In genomic region chr4:140982808-140983207, GRCm38 (mm10) we compare ENCODE assay signal across 11 mouse cellular contexts. TPM values are rescaled to one million over a fixed set of nuclear protein-coding genes. Genes with fewer than 3 reads are reported as not detected.
A peak's percentile ranks its signal among the peaks of the same experiment; 100 is the strongest.
DNase-seq lines count a peak whose midpoint lies in the region; ATAC-seq and TF ChIP-seq lines count a peak whose summit lies in the region.
"Had no signal": no experiment of that assay in that cellular context is flagged by ENCODE, and none has a peak within 500 bp of the region (broad histone marks: within the 10 kb centered on the region; RNA-seq: fewer than 3 reads in every experiment).

No protein-coding gene starts in this region.

- no peak overlapping the region for H3K4me3 ChIP-seq in forebrain, embryonic 10.5 days
- H3K4me3 ChIP-seq in forebrain, embryonic 11.5 days (ENCODE audit: low read depth, low read length): no peak overlapping the region
- no peak overlapping the region for H3K4me3 ChIP-seq in lung, embryonic 14.5 days (ENCODE audit: low read depth, low read length)
- no peak overlapping the region for H3K4me3 ChIP-seq in embryonic facial prominence, embryonic 13.5 days
- H3K4me3 ChIP-seq in liver, embryonic 15.5 days (replicated peaks): no peak overlapping the region
- H3K4me3 ChIP-seq: left cerebral cortex, adult 2 months; myocyte had no signal

- peaks cover 9% of the 10 kb centered on the region; the same call in 1 of the 2 replicates for H3K9me3 ChIP-seq in forebrain, embryonic 10.5 days
- no peaks in the 10 kb centered on the region; the same call in 1 of the 2 replicates for H3K9me3 ChIP-seq in forebrain, embryonic 11.5 days (ENCODE audit: control insufficient read depth, low read length)
- H3K9me3 ChIP-seq in lung, embryonic 14.5 days (ENCODE audit: low read depth, low read length): no peaks in the 10 kb centered on the region
- no peaks in the 10 kb centered on the region for H3K9me3 ChIP-seq in embryonic facial prominence, embryonic 13.5 days
- H3K9me3 ChIP-seq in liver, embryonic 15.5 days (replicated peaks): no peaks in the 10 kb centered on the region

- no peak for DNase-seq in forebrain, embryonic 10.5 days (ENCODE audit: extremely low spot score, low spot score)
- no peak for DNase-seq in forebrain, embryonic 11.5 days (ENCODE audit: low spot score)
- DNase-seq in lung, embryonic 14.5 days: peak; percentile 34
- no peak for DNase-seq in lung, postnatal 10 days
- no peak for DNase-seq in frontal cortex, postnatal 36 days (ENCODE audit: low spot score in 2 of 2)
- no peak for DNase-seq in embryo, embryonic 11 days
- DNase-seq: right cerebral cortex, postnatal 4 days had no signal

- no peak for ATAC-seq in forebrain, embryonic 11.5 days (replicated peaks; ENCODE audit: low FRiP score)
- ATAC-seq in lung, embryonic 14.5 days (ENCODE audit: insufficient read depth): no peak
- ATAC-seq in embryonic facial prominence, embryonic 13.5 days (ENCODE audit: insufficient number of reproducible peaks, insufficient read depth, low FRiP score, low TSS enrichment, low read depth): no peak
- ATAC-seq in liver, embryonic 15.5 days (ENCODE audit: insufficient read depth): no peak

- no peak overlapping the region for H3K9ac ChIP-seq in forebrain, embryonic 11.5 days (ENCODE audit: low read length)
- H3K9ac ChIP-seq in lung, embryonic 14.5 days: no peak overlapping the region
- 0 out of 2 replicates have a peak overlapping the region, but pooled peaks have one; percentile 49 for H3K9ac ChIP-seq in embryonic facial prominence, embryonic 13.5 days
- H3K9ac ChIP-seq in liver, embryonic 15.5 days: no peak overlapping the region

- peak overlapping the region; percentile 67; the same call in 1 of the 2 replicates for H3K27ac ChIP-seq in forebrain, embryonic 10.5 days
- H3K27ac ChIP-seq in forebrain, embryonic 11.5 days (ENCODE audit: low read depth, low read length): no peak overlapping the region
- H3K27ac ChIP-seq in lung, embryonic 14.5 days (ENCODE audit: low read depth): peak overlapping the region; percentile 44; the same call in 1 of the 2 replicates
- peak overlapping the region; percentile 81 for H3K27ac ChIP-seq in embryonic facial prominence, embryonic 13.5 days
- peak overlapping the region; percentile 64 for H3K27ac ChIP-seq in liver, embryonic 15.5 days (replicated peaks)

- TF ChIP-seq CTCF in lung, embryonic 14.5 days (IDR thresholded peaks at IDR 0.05; ENCODE audit: low read depth): no peak

- no peaks in the 10 kb centered on the region for H3K27me3 ChIP-seq in forebrain, embryonic 10.5 days (ENCODE audit: poor library complexity, severe bottlenecking)
- H3K27me3 ChIP-seq in forebrain, embryonic 11.5 days (ENCODE audit: control insufficient read depth, insufficient read depth, low read length): no peaks in the 10 kb centered on the region
- H3K27me3 ChIP-seq in lung, embryonic 14.5 days (ENCODE audit: insufficient read depth, low read length): no peaks in the 10 kb centered on the region
- H3K27me3 ChIP-seq in embryonic facial prominence, embryonic 13.5 days: no peaks in the 10 kb centered on the region
- 0 out of 2 replicates have a peak, but pooled peaks cover 6% of the 10 kb centered on the region for H3K27me3 ChIP-seq in liver, embryonic 15.5 days

- peaks cover 31% of the 10 kb centered on the region for H3K4me1 ChIP-seq in forebrain, embryonic 10.5 days
- H3K4me1 ChIP-seq in forebrain, embryonic 11.5 days (replicated peaks; ENCODE audit: control insufficient read depth, insufficient read depth, low read length): 0 out of 2 replicates have a peak, but pooled peaks cover 3% of the 10 kb centered on the region
- H3K4me1 ChIP-seq in lung, embryonic 14.5 days (ENCODE audit: insufficient read depth): peaks cover 5% of the 10 kb centered on the region; the same call in 1 of the 2 replicates
- H3K4me1 ChIP-seq in embryonic facial prominence, embryonic 13.5 days: peaks cover 22% of the 10 kb centered on the region
- H3K4me1 ChIP-seq in liver, embryonic 15.5 days (replicated peaks): peaks cover 44% of the 10 kb centered on the region

- H3K4me2 ChIP-seq in forebrain, embryonic 11.5 days (ENCODE audit: low read depth, low read length, severe bottlenecking): no peak overlapping the region
- H3K4me2 ChIP-seq in lung, embryonic 14.5 days: no peak overlapping the region
- no peak overlapping the region for H3K4me2 ChIP-seq in embryonic facial prominence, embryonic 13.5 days
- H3K4me2 ChIP-seq in liver, embryonic 15.5 days: no peak overlapping the region; the same call in 1 of the 2 replicates

- H3K36me3 ChIP-seq in forebrain, embryonic 10.5 days (replicated peaks): peaks cover 36% of the 10 kb centered on the region
- H3K36me3 ChIP-seq in forebrain, embryonic 11.5 days (ENCODE audit: control insufficient read depth, insufficient read depth, low read length): peaks cover 4% of the 10 kb centered on the region; the same call in 1 of the 2 replicates
- peaks cover 24% of the 10 kb centered on the region for H3K36me3 ChIP-seq in lung, embryonic 14.5 days (ENCODE audit: insufficient read depth)
- peaks cover 29% of the 10 kb centered on the region for H3K36me3 ChIP-seq in embryonic facial prominence, embryonic 13.5 days
- H3K36me3 ChIP-seq in liver, embryonic 15.5 days (replicated peaks): peaks cover 18% of the 10 kb centered on the region

- 61% methylated on average over 4 of the region's 4 CpGs for WGBS in forebrain, embryonic 10.5 days
- WGBS in forebrain, embryonic 11.5 days: 69% methylated on average over 4 of the region's 4 CpGs
- WGBS in lung, embryonic 14.5 days: 52% methylated on average over 4 of the region's 4 CpGs
- 53% methylated on average over 4 of the region's 4 CpGs for WGBS in embryonic facial prominence, embryonic 13.5 days
- WGBS in liver, embryonic 15.5 days (ENCODE audit: insufficient replicate concordance): 57% methylated on average over 4 of the region's 4 CpGs

RNA-seq across cellular contexts. Expression of gene Atp13a2, which starts 3.9 kb away (rescaled TPM):
- polyA plus RNA-seq in forebrain, embryonic 10.5 days (2016; fragmentation: Nextera tagmentation; extraction: Ambion mirVana): 39.9 and 40.6 TPM in 2 replicates
- polyA plus RNA-seq in forebrain, embryonic 11.5 days (2014; fragmentation: Nextera tagmentation; extraction: Ambion mirVana): 51.2 and 54.9 TPM in 2 replicates
- 34.0 and 37.2 TPM in 2 replicates for polyA plus RNA-seq in lung, embryonic 14.5 days (2014; fragmentation: Nextera tagmentation; extraction: Ambion mirVana)
- 38.9 and 40.2 TPM in 2 replicates for polyA plus RNA-seq in embryonic facial prominence, embryonic 13.5 days (2015; fragmentation: Nextera tagmentation; extraction: Ambion mirVana)
- polyA plus RNA-seq in liver, embryonic 15.5 days (2015; fragmentation: Nextera tagmentation; extraction: Ambion mirVana): 17.4 and 20.3 TPM in 2 replicates

RNA-seq across cellular contexts. Expression of gene Sdhb, which starts 21.8 kb away (rescaled TPM):
- 411 and 415 TPM in 2 replicates for polyA plus RNA-seq in forebrain, embryonic 10.5 days (2016; fragmentation: Nextera tagmentation; extraction: Ambion mirVana)
- 375 and 401 TPM in 2 replicates for polyA plus RNA-seq in forebrain, embryonic 11.5 days (2014; fragmentation: Nextera tagmentation; extraction: Ambion mirVana)
- 382 and 392 TPM in 2 replicates for polyA plus RNA-seq in lung, embryonic 14.5 days (2014; fragmentation: Nextera tagmentation; extraction: Ambion mirVana)
- 393 and 412 TPM in 2 replicates for polyA plus RNA-seq in embryonic facial prominence, embryonic 13.5 days (2015; fragmentation: Nextera tagmentation; extraction: Ambion mirVana)
- 192 and 196 TPM in 2 replicates for polyA plus RNA-seq in liver, embryonic 15.5 days (2015; fragmentation: Nextera tagmentation; extraction: Ambion mirVana)

RNA-seq across cellular contexts. Expression of gene Mfap2, which starts 27.4 kb away (rescaled TPM):
- 265 TPM in 2 replicates for polyA plus RNA-seq in forebrain, embryonic 10.5 days (2016; fragmentation: Nextera tagmentation; extraction: Ambion mirVana)
- 263 and 298 TPM in 2 replicates for polyA plus RNA-seq in forebrain, embryonic 11.5 days (2014; fragmentation: Nextera tagmentation; extraction: Ambion mirVana)
- polyA plus RNA-seq in lung, embryonic 14.5 days (2014; fragmentation: Nextera tagmentation; extraction: Ambion mirVana): 517 and 566 TPM in 2 replicates
- 771 and 792 TPM in 2 replicates for polyA plus RNA-seq in embryonic facial prominence, embryonic 13.5 days (2015; fragmentation: Nextera tagmentation; extraction: Ambion mirVana)
- polyA plus RNA-seq in liver, embryonic 15.5 days (2015; fragmentation: Nextera tagmentation; extraction: Ambion mirVana): 17.5 and 21.1 TPM in 2 replicates

Comparison
In these comparisons a context has a peak if more than half of its experiments do, and no peak if none do; other contexts are left out.
1. RNA of gene Mfap2, which starts 27.4 kb away (polyA plus RNA-seq): 771 to 792 TPM in embryonic facial prominence, embryonic 13.5 days, 517 to 566 TPM in lung, embryonic 14.5 days, 265 TPM in forebrain, embryonic 10.5 days and 263 to 298 TPM in forebrain, embryonic 11.5 days; 17.5 to 21.1 TPM in liver, embryonic 15.5 days; every median in the first group is over 10 times any median in the second.